Mouse (Mus musculus): ENCODE data around the gene Ghdc. TPM values are rescaled to one million over a fixed set of nuclear protein-coding genes. Genes with fewer than 3 reads are reported as not detected.
"Not testable (repeated sequence)": the region's sequence is repeated elsewhere in the genome, so short reads cannot be mapped to it uniquely, and the experiment has no call there.

Gene Ghdc
- polyA plus RNA-seq, 1 experiment from 2014 or later: 5.1 TPM

GRCm38 (mm10) chr11:100806380-100807305 lies 35.9 kb upstream of the Ghdc start:
- Histone ChIP-seq H3K4me1 (no peaks in the 10 kb centered on the region), H3K27me3 (no peaks in the 10 kb centered on the region), H3K9ac (replicated peaks) (no peak overlapping the region), H3K4me2 (replicated peaks) (no peak overlapping the region), H3K36me3 (peaks cover 29% of the 10 kb centered on the region), H3K9me3 (0 out of 2 replicates have a peak, but pooled peaks cover 4% of the 10 kb centered on the region), H3K27ac (replicated peaks) (no peak overlapping the region), H3K4me3 (no peak overlapping the region)
- ATAC-seq (ENCODE audit: low FRiP score, low read depth): no peak
- WGBS: 73% methylated on average over 20 of the region's 20 CpGs

GRCm38 (mm10) chr11:100805535-100805934 lies 34.8 kb upstream of the Ghdc start:
- ATAC-seq (ENCODE audit: low FRiP score, low read depth): no peak
- no peak overlapping the region for H3K4me2 ChIP-seq (replicated peaks)
- H3K36me3 ChIP-seq: peaks cover 39% of the 10 kb centered on the region
- H3K9me3 ChIP-seq: no peaks in the 10 kb centered on the region
- H3K9ac ChIP-seq (replicated peaks): no peak overlapping the region
- no peaks in the 10 kb centered on the region for H3K27me3 ChIP-seq
- H3K27ac ChIP-seq (replicated peaks): no peak overlapping the region
- H3K4me1 ChIP-seq: no peaks in the 10 kb centered on the region
- no peak overlapping the region for H3K4me3 ChIP-seq
- 86% methylated on average over 7 of the region's 7 CpGs for WGBS

DNA sequence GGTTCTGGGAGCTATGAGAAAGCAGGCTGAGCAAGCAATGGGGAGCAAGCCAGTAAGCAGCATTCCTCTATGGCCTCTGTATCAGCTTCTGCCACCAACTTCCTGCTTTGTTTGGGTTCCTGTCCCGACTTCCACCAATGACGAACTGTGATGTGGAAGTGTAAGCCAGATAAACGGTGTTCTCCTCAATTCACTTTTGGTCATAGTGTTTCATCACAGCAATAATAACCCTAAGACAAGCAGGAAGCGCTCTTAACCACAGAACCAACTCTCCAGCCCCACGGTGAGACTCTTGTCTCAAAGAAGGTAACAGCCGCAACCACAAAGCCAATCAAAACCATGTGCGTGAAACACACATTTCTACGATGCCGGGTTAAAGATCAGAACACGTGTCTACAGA lies 33.7 kb upstream of the Ghdc start:
- Histone ChIP-seq H3K27ac (replicated peaks) (no peak overlapping the region), H3K4me1 (no peaks in the 10 kb centered on the region), H3K9ac (replicated peaks) (no peak overlapping the region), H3K9me3 (no peaks in the 10 kb centered on the region), H3K36me3 (peaks cover 39% of the 10 kb centered on the region), H3K27me3 (no peaks in the 10 kb centered on the region), H3K4me2 (replicated peaks) (no peak overlapping the region), H3K4me3 (no peak overlapping the region)
- ATAC-seq (ENCODE audit: low FRiP score, low read depth): no peak
- 95% methylated on average over 10 of the region's 10 CpGs for WGBS

DNA sequence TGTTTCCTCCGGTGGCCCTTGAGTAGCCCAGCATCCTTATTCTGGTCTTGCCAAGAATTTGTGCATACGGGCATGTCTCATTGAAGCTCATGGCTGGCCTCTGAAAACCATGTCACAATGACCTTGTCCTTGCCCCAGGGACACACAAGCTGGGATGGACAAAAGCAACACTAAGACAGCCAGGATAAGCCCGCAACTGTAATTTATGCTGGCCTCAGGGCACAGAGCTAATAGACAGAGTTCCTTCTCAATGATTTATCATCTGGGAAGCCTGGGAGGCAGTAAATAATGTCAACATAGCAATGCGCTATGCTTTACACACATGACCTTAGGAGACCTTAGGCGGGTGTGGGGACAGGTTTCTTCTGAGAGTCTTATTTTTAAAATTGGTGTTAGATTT lies 28.7 kb upstream of the Ghdc start:
- Histone ChIP-seq H3K9me3 (no peaks in the 10 kb centered on the region), H3K27me3 (no peaks in the 10 kb centered on the region), H3K9ac (replicated peaks) (no peak overlapping the region), H3K4me2 (replicated peaks) (no peak overlapping the region), H3K4me1 (no peaks in the 10 kb centered on the region), H3K4me3 (no peak overlapping the region), H3K36me3 (peaks cover 38% of the 10 kb centered on the region), H3K27ac (replicated peaks) (peak overlapping the region; percentile 20; the same call in 1 of the 2 replicates)
- 81% methylated on average over 5 of the region's 5 CpGs for WGBS
- ATAC-seq (ENCODE audit: low FRiP score, low read depth): no peak

GRCm38 (mm10) chr11:100796585-100796984 lies 25.8 kb upstream of the Ghdc start:
- Histone ChIP-seq H3K27ac (replicated peaks) (no peak overlapping the region), H3K4me3 (no peak overlapping the region), H3K4me1 (no peaks in the 10 kb centered on the region), H3K27me3 (no peaks in the 10 kb centered on the region), H3K9me3 (no peaks in the 10 kb centered on the region), H3K36me3 (0 out of 2 replicates have a peak, but pooled peaks cover 12% of the 10 kb centered on the region), H3K9ac (replicated peaks) (no peak overlapping the region), H3K4me2 (replicated peaks) (no peak overlapping the region)
- WGBS: 69% methylated on average over 8 of the region's 8 CpGs
- ATAC-seq (ENCODE audit: low FRiP score, low read depth): no peak

- peaks cover 4% of the 10 kb centered on the region; the same call in 1 of the 2 replicates for H3K36me3 ChIP-seq
- H3K27ac ChIP-seq (replicated peaks): no peak overlapping the region
- H3K27me3 ChIP-seq: no peaks in the 10 kb centered on the region
- H3K4me1 ChIP-seq: no peaks in the 10 kb centered on the region
- no peaks in the 10 kb centered on the region for H3K9me3 ChIP-seq
- no peak overlapping the region for H3K4me3 ChIP-seq
- no peak for ATAC-seq (ENCODE audit: low FRiP score, low read depth)
- 97% methylated on average over 2 of the region's 2 CpGs for WGBS
- H3K4me2 ChIP-seq (replicated peaks): no peak overlapping the region
- H3K9ac ChIP-seq (replicated peaks): no peak overlapping the region
These were observed 24.6 kb upstream of the Ghdc start for GRCm38 (mm10) chr11:100795386-100795785.

GRCm38 (mm10) chr11:100791457-100792049 lies 20.8 kb upstream of the Ghdc start:
- Histone ChIP-seq H3K9ac (replicated peaks) (no peak overlapping the region), H3K36me3 (peaks cover 17% of the 10 kb centered on the region), H3K9me3 (no peaks in the 10 kb centered on the region), H3K4me1 (no peaks in the 10 kb centered on the region), H3K4me2 (replicated peaks) (no peak overlapping the region), H3K27me3 (no peaks in the 10 kb centered on the region), H3K4me3 (no peak overlapping the region), H3K27ac (replicated peaks) (no peak overlapping the region)
- WGBS: 88% methylated on average over 2 of the region's 2 CpGs
- ATAC-seq (ENCODE audit: low FRiP score, low read depth): no peak

DNA sequence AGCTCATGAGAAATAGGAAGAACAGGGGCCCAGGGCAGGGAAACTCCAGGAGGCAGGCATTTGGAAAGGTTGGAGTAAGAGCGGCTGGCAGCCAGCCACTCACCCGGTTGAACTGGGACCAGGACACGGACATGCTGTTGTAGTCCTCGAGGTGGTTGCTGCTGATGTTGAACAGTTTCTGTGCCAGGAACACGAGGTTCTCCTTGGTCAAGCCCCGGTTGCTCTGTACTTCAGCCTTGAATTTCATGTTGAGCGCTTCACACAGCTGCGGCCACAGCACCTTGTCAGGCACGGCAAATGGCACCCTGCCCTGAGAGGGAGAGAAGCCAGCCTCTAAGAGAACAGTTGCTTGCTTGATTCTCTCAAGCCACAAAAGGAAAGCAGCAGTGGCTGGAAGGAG lies 19.9 kb upstream of the Ghdc start:
- not testable (repeated sequence) for ATAC-seq (ENCODE audit: low FRiP score, low read depth); H3K9ac ChIP-seq (replicated peaks); H3K27ac ChIP-seq (replicated peaks); H3K4me1 ChIP-seq; H3K9me3 ChIP-seq; H3K4me2 ChIP-seq (replicated peaks); H3K27me3 ChIP-seq; H3K4me3 ChIP-seq
- 95% methylated on average over 9 of the region's 9 CpGs for WGBS
- H3K36me3 ChIP-seq: peaks cover 15% of the 10 kb centered on the region

- Histone ChIP-seq H3K4me1 (no peaks in the 10 kb centered on the region), H3K4me3 (no peak overlapping the region), H3K4me2 (replicated peaks) (no peak overlapping the region), H3K27me3 (no peaks in the 10 kb centered on the region), H3K27ac (replicated peaks) (no peak overlapping the region), H3K9ac (replicated peaks) (no peak overlapping the region), H3K36me3 (peaks cover 15% of the 10 kb centered on the region), H3K9me3 (no peaks in the 10 kb centered on the region)
- WGBS: 84% methylated on average over 3 of the region's 3 CpGs
- no peak for ATAC-seq (ENCODE audit: low FRiP score, low read depth)
These were observed 18.9 kb upstream of the Ghdc start for GRCm38 (mm10) chr11:100789702-100790101.

DNA sequence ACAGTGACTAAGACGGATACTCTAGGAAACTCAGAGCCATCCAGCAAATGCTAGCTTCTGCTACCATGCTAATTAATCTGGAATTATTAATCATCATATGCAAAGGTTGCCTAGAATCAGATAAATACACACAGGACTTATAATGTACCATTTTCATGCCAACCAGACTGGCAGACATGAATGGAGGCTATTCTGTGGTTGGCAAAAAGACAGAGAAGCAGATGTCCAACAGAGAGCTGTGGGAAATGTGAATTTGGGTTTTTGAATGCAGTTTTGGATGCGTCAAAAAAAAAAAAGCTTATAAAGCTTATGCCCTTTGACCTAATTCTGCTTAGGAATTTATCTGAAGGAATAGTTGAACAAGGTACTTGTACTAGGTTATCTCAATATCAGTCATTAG lies 15.0 kb upstream of the Ghdc start:
- 94% methylated on average over 2 of the region's 2 CpGs for WGBS
- Histone ChIP-seq H3K9ac (replicated peaks) (no peak overlapping the region), H3K27me3 (no peaks in the 10 kb centered on the region), H3K27ac (replicated peaks) (no peak overlapping the region), H3K4me2 (replicated peaks) (no peak overlapping the region), H3K36me3 (peaks cover 30% of the 10 kb centered on the region), H3K4me1 (no peaks in the 10 kb centered on the region), H3K4me3 (no peak overlapping the region), H3K9me3 (no peaks in the 10 kb centered on the region)
- no peak for ATAC-seq (ENCODE audit: low FRiP score, low read depth)

- Histone ChIP-seq H3K9me3 (no peaks in the 10 kb centered on the region), H3K9ac (replicated peaks) (no peak overlapping the region), H3K4me1 (no peaks in the 10 kb centered on the region), H3K27ac (replicated peaks) (no peak overlapping the region), H3K27me3 (no peaks in the 10 kb centered on the region), H3K4me2 (replicated peaks) (no peak overlapping the region), H3K4me3 (no peak overlapping the region), H3K36me3 (peaks cover 22% of the 10 kb centered on the region; the same call in 1 of the 2 replicates)
- no peak for ATAC-seq (ENCODE audit: low FRiP score, low read depth)
- WGBS: 89% methylated on average over 8 of the region's 8 CpGs
These were observed 13.5 kb upstream of the Ghdc start for GRCm38 (mm10) chr11:100784286-100784685.

GRCm38 (mm10) chr11:100782568-100782967 lies 11.8 kb upstream of the Ghdc start:
- no peak overlapping the region for H3K9ac ChIP-seq (replicated peaks)
- no peak overlapping the region for H3K27ac ChIP-seq (replicated peaks)
- H3K4me2 ChIP-seq (replicated peaks): no peak overlapping the region
- H3K27me3 ChIP-seq: no peaks in the 10 kb centered on the region
- ATAC-seq (ENCODE audit: low FRiP score, low read depth): no peak
- H3K9me3 ChIP-seq: no peaks in the 10 kb centered on the region
- peaks cover 20% of the 10 kb centered on the region; the same call in 1 of the 2 replicates for H3K36me3 ChIP-seq
- 85% methylated on average over 13 of the region's 13 CpGs for WGBS
- H3K4me1 ChIP-seq: no peaks in the 10 kb centered on the region
- H3K4me3 ChIP-seq: no peak overlapping the region

Data from midbrain, embryonic 12.5 days (tissue).